Mouse (Mus musculus) T-cell, adult 2 months (primary cell): ENCODE results near the gene Rnase1.

Experiments
- DNase-seq: peaks from one replicate; pipeline ENCODE4 v3.0.0; 2022; ENCODE audit warnings: low spot score

The Rnase1 gene

GRCm38 (mm10) chr14:51140342-51140741 is 6.2 kb downstream of the Rnase1 start:
- no peak for DNase-seq

- no peak for DNase-seq
Measured at GRCm38 (mm10) chr14:51132372-51132771, 14.2 kb downstream of the Rnase1 start.

- no peak for DNase-seq
Measured at GRCm38 (mm10) chr14:51131086-51131815, 15.3 kb downstream of the Rnase1 start.

GRCm38 (mm10) chr14:51130315-51130940 is 16.2 kb downstream of the Rnase1 start:
- no peak for DNase-seq

- no peak for DNase-seq
Measured at GRCm38 (mm10) chr14:51129624-51129975, 17.0 kb downstream of the Rnase1 start.

GRCm38 (mm10) chr14:51128775-51129623 is 17.6 kb downstream of the Rnase1 start:
- DNase-seq, result no peak

- DNase-seq, result no peak
Measured at GRCm38 (mm10) chr14:51127648-51128258, 18.8 kb downstream of the Rnase1 start.

- DNase-seq, result no peak
Measured at GRCm38 (mm10) chr14:51125684-51126083, 20.9 kb downstream of the Rnase1 start.

GRCm38 (mm10) chr14:51113916-51114560 is 32.5 kb downstream of the Rnase1 start, which contains the start of gene Eddm3b:
Eddm3b (plus strand) TSS chr14:51114426.
- DNase-seq, result no peak

- DNase-seq, result no peak
Measured at GRCm38 (mm10) chr14:51113476-51113875, 33.1 kb downstream of the Rnase1 start.

GRCm38 (mm10) chr14:51111966-51112365 is 34.6 kb downstream of the Rnase1 start:
- no peak for DNase-seq

- DNase-seq, result no peak
Measured at GRCm38 (mm10) chr14:51106449-51106967, 40.1 kb downstream of the Rnase1 start.

- DNase-seq, result no peak
Measured at GRCm38 (mm10) chr14:51104366-51104765, 42.2 kb downstream of the Rnase1 start.

- DNase-seq, result peak; percentile 38
Measured at GRCm38 (mm10) chr14:51103217-51103616, 43.4 kb downstream of the Rnase1 start.

GRCm38 (mm10) chr14:51101284-51101683 is 45.3 kb downstream of the Rnase1 start:
- DNase-seq, result no peak

GRCm38 (mm10) chr14:51098921-51099320 is 47.7 kb downstream of the Rnase1 start:
- no peak for DNase-seq

GRCm38 (mm10) chr14:51098300-51098699 is 48.3 kb downstream of the Rnase1 start:
- peak; percentile 74 for DNase-seq

GRCm38 (mm10) chr14:51095736-51096524 is 50.7 kb downstream of the Rnase1 start:
- DNase-seq, result no peak
